Mouse (Mus musculus) thymus, postnatal 4 days (tissue): ENCODE measurements around the gene Snx9.
A peak's percentile ranks its signal among the peaks of the same experiment; 100 is the strongest.

Experiments used
- DNase-seq: peaks from one replicate; pipeline ENCODE4 v3.0.0; 2021

Snx9 gene

GRCm38 (mm10) chr17:5934554-5935324 lies 93.6 kb downstream of the Snx9 start:
- DNase-seq: peak; percentile 91

- no peak for DNase-seq
These were observed 94.6 kb downstream of the Snx9 start for GRCm38 (mm10) chr17:5935680-5936079.

- DNase-seq: no peak
These were observed 95.1 kb downstream of the Snx9 start for GRCm38 (mm10) chr17:5936276-5936675.

- DNase-seq: no peak
These were observed 96.3 kb downstream of the Snx9 start for GRCm38 (mm10) chr17:5937441-5937840.

GRCm38 (mm10) chr17:5939871-5940270 lies 98.7 kb downstream of the Snx9 start:
- peak; percentile 23 for DNase-seq

- DNase-seq: peak; percentile 95
These were observed 99.7 kb downstream of the Snx9 start for GRCm38 (mm10) chr17:5940792-5941191.

GRCm38 (mm10) chr17:5941230-5942043 lies 100.3 kb downstream of the Snx9 start, which contains the start of gene Synj2:
Synj2 (plus strand) TSS chr17:5941280.
- peak; percentile 61 for DNase-seq

GRCm38 (mm10) chr17:5942156-5942555 lies 101.0 kb downstream of the Snx9 start:
- no peak for DNase-seq

GRCm38 (mm10) chr17:5943053-5943452 lies 101.9 kb downstream of the Snx9 start:
- no peak for DNase-seq

- DNase-seq: no peak
These were observed 105.9 kb downstream of the Snx9 start for GRCm38 (mm10) chr17:5947039-5947438.

- no peak for DNase-seq
These were observed 111.3 kb downstream of the Snx9 start for GRCm38 (mm10) chr17:5952455-5952854.

- DNase-seq: no peak
These were observed 115.3 kb downstream of the Snx9 start for GRCm38 (mm10) chr17:5956350-5957000.

GRCm38 (mm10) chr17:5957097-5957496 lies 116.0 kb downstream of the Snx9 start:
- no peak for DNase-seq

GRCm38 (mm10) chr17:5958229-5958628 lies 117.1 kb downstream of the Snx9 start:
- DNase-seq: no peak

GRCm38 (mm10) chr17:5958636-5959035 lies 117.5 kb downstream of the Snx9 start:
- no peak for DNase-seq

GRCm38 (mm10) chr17:5959096-5959495 lies 118.0 kb downstream of the Snx9 start:
- DNase-seq: no peak

GRCm38 (mm10) chr17:5959802-5960201 lies 118.7 kb downstream of the Snx9 start:
- no peak for DNase-seq

GRCm38 (mm10) chr17:5963766-5964165 lies 122.6 kb downstream of the Snx9 start:
- DNase-seq: no peak

GRCm38 (mm10) chr17:5965084-5965781 lies 124.1 kb downstream of the Snx9 start:
- DNase-seq: no peak

- DNase-seq: no peak
These were observed 125.6 kb downstream of the Snx9 start for GRCm38 (mm10) chr17:5966706-5967105.

GRCm38 (mm10) chr17:5968562-5968961 lies 127.4 kb downstream of the Snx9 start:
- DNase-seq: no peak

GRCm38 (mm10) chr17:5969246-5969645 lies 128.1 kb downstream of the Snx9 start:
- no peak for DNase-seq

GRCm38 (mm10) chr17:5970298-5970821 lies 129.2 kb downstream of the Snx9 start:
- DNase-seq: no peak
